Mouse (Mus musculus): Measurements from ENCODE around the gene Vps35l. TPM values are rescaled to one million over a fixed set of nuclear protein-coding genes. Genes with fewer than 3 reads are reported as not detected.

The Vps35l gene
- total RNA-seq, 1 experiment from 2014 or later, result 40.2 TPM

DNA sequence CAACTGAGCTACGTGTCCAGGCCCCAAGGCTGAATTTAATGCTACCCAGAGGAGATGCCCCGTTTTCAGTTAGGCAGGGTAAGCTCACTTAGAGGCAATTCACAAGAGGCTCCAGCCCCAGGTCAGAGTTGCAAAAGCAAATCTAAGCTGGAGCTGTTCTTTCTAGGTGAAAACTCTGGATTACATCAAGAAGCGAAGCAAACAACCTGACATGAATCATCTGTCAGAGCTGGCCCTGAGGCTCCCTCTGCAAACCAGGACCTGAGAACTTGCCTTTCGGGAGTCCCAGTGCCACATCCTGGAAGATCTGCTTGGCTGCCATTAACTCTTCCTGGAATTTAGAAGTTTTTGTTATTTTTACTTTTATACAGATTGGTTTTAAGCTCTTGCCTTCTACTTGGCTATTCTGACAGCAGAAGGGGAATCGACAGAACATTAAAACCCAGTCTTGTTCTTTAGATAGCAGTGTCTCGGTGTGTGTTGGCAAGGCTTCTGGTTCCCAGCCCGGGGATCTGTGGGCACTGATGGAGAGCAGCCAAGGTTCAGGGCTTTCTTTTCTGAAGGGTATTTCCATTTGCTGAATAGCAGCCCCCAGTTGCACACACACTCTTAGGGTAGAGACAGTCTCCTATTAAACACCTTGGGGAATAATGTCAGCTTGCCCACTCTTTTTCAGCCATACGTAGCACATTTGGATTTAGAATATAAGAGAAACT lies 101.2 kb downstream of the Vps35l start:
- no peak for ATAC-seq (replicated peaks in 1 of 2; ENCODE audit: insufficient read depth in 1 of 2, low FRiP score in 2 of 2, low TSS enrichment in 1 of 2, low read depth in 1 of 2, poor library complexity in 2 of 2, severe bottlenecking in 2 of 2)

DNA sequence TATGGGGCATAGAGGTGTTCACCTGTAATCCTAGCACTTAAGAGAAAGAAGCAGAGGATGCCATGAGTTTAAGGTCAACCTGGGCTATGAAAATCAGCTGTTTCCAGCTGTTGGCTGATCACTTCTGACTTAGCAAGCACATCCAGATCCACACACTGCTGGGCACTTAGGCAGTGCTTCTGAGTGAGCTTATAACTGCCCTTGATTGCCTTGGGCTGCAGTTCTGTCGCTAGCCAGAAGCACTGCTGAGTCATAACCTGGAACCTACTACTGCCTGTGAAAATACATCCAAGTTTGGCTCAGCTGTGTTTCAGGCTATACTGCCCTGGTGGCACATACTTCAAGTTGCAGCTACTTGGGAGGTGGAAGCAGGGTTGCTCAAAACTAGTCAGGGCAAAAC lies 101.8 kb downstream of the Vps35l start:
- 0 out of 4 replicates have a peak, but pooled peaks have one; percentile 21 to 35 for ATAC-seq (replicated peaks in 1 of 2; ENCODE audit: insufficient read depth in 1 of 2, low FRiP score in 2 of 2, low TSS enrichment in 1 of 2, low read depth in 1 of 2, poor library complexity in 2 of 2, severe bottlenecking in 2 of 2)

DNA sequence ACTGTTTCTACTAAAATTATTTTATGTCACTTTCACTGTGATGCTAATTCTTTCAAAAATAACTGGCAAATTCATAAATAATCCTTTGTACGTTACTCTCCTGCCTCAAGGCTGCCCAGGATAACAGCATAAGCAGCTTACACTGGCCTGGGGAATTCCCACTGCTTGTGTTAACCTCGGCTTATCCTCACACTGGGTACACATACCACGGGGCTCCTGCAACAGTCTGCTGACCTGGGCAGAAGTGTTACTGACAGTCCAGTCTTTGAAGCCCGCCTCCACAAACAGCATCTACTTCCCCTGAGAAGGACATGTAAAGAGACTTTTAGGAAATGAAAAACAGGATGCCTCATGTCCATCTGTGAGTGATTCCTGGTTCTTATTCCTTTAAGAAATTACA lies 102.9 kb downstream of the Vps35l start:
- ATAC-seq (replicated peaks in 1 of 2; ENCODE audit: insufficient read depth in 1 of 2, low FRiP score in 2 of 2, low TSS enrichment in 1 of 2, low read depth in 1 of 2, poor library complexity in 2 of 2, severe bottlenecking in 2 of 2), result no peak

DNA sequence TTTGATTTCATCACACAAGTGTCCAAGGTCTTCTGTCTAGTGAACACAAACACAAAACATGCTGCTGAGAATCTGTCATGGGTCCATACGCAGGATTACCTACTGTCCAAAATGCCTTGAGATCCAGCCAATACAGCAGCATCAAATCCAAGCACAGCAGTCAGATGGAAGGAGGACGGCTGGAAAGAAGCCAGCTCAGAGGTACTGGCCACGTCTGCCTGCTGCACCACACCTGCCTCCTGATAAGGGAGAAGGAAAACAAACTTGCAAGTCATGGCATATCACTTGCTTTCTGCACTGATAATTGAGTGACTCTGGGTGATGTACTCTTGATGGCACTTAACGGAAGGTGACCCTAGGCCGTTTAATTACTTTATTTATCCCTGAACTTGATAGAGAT lies 105.1 kb downstream of the Vps35l start:
- no peak for ATAC-seq (replicated peaks in 1 of 2; ENCODE audit: insufficient read depth in 1 of 2, low FRiP score in 2 of 2, low TSS enrichment in 1 of 2, low read depth in 1 of 2, poor library complexity in 2 of 2, severe bottlenecking in 2 of 2)

DNA sequence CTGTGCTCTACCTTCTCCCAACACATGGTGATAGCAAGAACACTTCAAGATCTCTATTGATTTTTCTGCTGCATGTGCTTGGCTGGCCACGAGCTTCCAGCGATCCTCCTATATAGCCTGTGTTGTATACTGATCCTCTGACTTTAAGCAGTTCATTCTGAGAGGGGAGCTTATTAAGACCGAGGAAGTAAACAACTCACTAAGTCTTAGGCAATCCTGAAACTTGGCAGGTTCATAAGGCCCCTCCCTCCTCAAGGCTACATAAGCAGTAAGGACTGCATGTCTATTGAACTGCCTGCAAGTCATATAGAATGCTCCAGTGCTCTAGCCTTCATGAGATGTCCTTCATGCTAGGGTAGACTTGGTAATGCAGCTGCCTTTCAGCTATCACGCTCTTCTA lies 106.3 kb downstream of the Vps35l start:
- ATAC-seq (replicated peaks in 1 of 2; ENCODE audit: insufficient read depth in 1 of 2, low FRiP score in 2 of 2, low TSS enrichment in 1 of 2, low read depth in 1 of 2, poor library complexity in 2 of 2, severe bottlenecking in 2 of 2), result no peak

DNA sequence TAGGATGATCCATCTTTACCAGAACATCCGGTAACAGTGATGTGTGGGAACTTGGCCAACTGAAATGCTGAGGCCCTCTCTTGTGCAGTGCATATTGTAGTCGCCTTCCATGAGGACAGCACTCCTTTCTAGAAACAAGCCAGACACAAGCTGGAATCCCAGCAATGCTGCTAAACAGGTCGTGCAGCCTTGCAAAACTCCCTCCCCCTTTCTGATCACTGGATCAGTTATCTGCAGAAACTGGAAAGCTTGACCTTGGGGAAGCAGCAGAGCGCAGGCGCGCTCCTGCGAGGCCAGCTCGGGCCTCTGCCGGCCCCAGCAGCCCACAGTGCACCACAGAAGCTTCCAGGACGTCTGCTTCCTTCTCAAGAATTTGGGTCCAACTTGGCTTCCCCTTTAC lies 108.8 kb downstream of the Vps35l start:
- ATAC-seq (replicated peaks in 1 of 2; ENCODE audit: insufficient read depth in 1 of 2, low FRiP score in 2 of 2, low TSS enrichment in 1 of 2, low read depth in 1 of 2, poor library complexity in 2 of 2, severe bottlenecking in 2 of 2), result peak; percentile 12 to 50; a peak in 3 of 4 replicates

DNA sequence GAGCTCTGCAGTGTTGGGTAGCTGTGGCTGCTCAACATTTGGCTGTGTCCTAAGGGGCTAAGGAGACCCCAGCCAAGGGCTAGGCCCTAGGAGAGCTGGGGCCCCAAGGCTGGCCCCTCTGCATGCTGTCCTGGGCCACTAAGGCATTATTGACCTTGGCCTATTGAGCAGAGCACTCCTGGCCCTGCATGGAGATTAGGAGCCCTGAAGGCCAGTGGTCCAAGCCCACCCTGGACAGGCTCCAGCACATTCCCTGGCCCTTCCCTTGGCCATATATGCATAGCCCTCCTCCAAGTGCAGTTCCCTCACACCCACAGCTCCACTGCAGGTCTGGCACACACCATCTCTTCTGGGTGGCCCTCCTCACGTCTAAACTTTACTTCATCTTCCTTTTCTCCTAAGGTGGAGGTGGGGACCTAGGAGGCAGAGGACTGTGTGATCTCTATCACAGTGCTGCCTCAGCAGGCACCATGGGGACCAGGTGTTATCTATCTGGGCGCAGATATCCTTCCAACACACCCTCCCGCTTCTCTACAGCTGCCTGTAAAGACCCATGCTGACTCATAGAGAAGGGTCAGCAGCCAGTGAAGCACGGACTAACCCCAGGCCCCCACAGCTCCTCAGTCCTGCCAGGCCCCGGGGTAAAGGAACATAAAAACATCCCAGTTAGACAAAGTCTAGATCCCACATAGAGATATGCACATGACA lies 109.7 kb downstream of the Vps35l start:
- ATAC-seq (replicated peaks in 1 of 2; ENCODE audit: insufficient read depth in 1 of 2, low FRiP score in 2 of 2, low TSS enrichment in 1 of 2, low read depth in 1 of 2, poor library complexity in 2 of 2, severe bottlenecking in 2 of 2), result no peak

DNA sequence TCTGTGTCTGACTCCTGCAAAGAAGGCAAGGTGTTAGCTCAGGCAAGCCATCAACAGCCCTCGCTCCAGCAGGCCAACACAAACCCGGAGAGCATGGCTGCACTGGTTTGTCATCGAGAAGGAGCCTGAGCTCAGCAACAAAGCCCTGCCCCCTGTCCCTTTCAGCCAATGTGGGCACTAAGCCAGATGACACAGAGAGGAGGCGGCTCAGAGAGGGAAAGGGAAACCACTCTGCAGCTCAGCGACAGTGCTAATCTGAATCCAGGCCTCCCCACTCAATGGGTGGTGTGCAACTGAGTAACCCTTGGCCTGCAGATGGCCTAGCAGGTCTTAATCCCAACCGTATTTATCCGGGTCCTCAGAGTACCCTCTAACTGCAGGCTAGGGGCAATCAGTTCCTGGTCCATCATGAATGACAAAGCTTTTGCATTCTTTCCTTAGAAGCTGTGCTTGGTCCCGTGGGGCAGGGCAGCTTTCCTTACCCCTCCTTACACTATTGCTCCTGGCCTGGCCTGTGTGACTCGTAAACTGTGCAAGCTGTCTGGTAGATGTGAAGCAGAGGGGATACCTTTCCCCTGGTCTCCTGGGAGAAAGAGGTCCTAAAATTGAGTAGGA lies 110.8 kb downstream of the Vps35l start:
- ATAC-seq (replicated peaks in 1 of 2; ENCODE audit: insufficient read depth in 1 of 2, low FRiP score in 2 of 2, low TSS enrichment in 1 of 2, low read depth in 1 of 2, poor library complexity in 2 of 2, severe bottlenecking in 2 of 2), result no peak

DNA sequence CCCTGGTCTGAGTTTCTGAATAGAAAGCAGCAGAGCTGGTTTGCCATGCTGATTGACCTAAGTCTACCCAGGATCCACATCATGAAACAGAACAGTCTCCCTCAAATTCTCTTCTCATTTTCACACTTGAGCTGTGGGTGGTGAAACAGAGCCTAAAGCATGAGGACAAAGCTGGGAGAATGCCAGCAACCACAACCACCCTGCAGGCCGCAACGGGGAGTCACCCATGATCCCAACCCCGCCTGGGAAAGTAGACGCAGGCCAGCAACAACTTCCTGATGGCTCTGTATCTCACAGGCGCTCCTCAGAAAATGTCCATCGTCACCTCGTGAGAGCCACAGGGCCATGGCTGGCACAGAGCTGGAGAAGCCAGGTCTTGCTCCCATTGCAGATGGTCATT lies 111.5 kb downstream of the Vps35l start:
- no peak for ATAC-seq (replicated peaks in 1 of 2; ENCODE audit: insufficient read depth in 1 of 2, low FRiP score in 2 of 2, low TSS enrichment in 1 of 2, low read depth in 1 of 2, poor library complexity in 2 of 2, severe bottlenecking in 2 of 2)

DNA sequence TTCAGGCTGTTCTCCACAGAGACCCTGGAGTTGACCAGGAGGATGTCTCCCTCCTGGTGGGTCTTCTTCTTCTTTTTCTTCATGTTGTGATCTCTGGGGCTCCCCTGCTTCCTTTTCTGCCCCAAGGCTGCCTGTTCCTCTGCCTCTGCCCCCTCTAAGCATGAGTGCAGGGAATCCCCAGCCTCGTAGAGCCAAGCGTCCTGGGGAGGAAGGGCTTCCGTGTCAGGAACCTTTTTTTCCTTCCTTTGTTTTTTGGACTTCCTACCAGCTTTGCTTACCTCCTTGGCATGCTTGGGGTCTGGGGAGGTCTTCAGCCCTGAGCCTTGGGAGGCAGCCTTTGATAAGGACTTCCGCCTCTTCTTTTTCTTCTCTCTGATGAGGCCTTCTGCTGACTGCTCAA lies 112.6 kb downstream of the Vps35l start:
- no peak for ATAC-seq (replicated peaks in 1 of 2; ENCODE audit: insufficient read depth in 1 of 2, low FRiP score in 2 of 2, low TSS enrichment in 1 of 2, low read depth in 1 of 2, poor library complexity in 2 of 2, severe bottlenecking in 2 of 2)

DNA sequence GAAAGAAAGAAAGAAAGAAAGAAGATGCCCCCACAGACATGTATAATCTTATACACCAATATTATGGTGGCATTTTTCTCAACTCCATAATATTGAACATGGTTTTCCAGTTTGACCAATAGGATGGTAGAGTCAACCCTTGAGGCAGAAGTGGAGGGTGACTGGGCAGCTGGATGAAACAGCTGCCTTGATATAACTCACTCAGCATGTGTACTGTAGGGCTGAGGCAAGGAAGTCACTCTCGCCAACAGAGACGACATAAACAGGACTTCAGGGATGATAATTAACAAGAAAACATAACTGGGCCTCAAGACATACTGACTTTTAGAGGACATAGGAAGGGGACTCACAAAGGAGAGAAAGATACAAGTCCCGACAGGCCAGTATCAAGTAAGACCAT lies 114.6 kb downstream of the Vps35l start:
- ATAC-seq (replicated peaks in 1 of 2; ENCODE audit: insufficient read depth in 1 of 2, low FRiP score in 2 of 2, low TSS enrichment in 1 of 2, low read depth in 1 of 2, poor library complexity in 2 of 2, severe bottlenecking in 2 of 2), result no peak

DNA sequence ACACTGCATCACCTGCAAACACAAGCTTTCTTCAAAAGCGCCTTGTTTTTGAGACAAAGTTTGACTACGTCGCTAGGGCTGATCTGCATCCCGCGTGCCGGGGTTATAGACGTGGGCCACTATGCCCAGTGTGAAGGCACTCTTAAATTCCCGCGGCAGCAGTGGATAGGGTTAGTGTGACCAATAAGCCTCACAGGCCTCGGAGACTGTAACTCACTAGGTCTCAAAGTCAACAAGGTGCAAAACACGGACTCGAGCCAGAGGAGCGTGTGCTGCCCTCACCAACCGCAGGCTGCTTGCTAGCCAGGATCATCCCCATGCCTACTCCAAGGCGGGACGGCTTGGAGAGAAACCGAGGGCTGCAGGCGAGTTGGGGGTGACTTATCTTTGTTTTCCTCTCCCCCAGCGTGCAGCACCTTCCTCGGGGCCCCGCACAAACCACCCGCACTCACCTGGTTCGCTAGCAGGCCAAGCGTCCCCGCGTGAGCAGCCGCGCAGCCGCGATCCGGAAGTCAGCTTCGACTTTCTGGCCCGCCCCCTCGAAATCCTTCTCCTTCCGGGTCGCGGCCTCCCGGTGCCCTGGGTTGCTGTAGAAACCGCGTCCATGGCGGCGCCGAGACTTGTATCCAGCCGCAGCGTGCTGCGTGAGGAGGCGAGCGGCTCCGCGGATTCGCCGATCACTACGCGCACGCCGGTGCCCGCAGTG lies 115.3 kb downstream of the Vps35l start, which contains the start of gene Iqck:
Iqck (plus strand) TSS at position 582 of the 706 bp plus-strand sequence.
- peak; percentile 93 to 95 for ATAC-seq (replicated peaks in 1 of 2; ENCODE audit: insufficient read depth in 1 of 2, low FRiP score in 2 of 2, low TSS enrichment in 1 of 2, low read depth in 1 of 2, poor library complexity in 2 of 2, severe bottlenecking in 2 of 2)

DNA sequence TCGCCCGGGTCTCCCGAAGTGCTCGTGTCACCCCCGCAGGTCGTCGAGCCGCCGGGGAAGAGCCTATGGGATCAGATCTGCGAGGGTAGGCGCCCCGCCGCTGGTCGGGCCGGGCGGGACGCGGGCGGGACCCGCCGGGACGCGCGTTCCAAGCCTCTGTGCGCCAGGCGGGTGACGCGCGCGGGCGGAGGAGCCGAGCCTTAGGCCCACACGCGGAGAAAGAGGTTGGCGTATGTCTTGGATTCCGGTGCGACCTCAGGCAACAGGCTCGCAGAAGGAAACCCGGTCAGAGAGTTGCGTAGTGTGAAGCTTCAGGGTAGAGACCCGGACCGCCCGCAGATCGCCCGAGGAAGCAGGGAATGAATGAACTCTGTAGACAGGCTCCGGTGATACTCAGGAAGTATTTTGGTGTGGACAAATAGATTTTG lies 115.9 kb downstream of the Vps35l start, which contains the start of gene Knop1:
Knop1 (minus strand) TSS at position 378 of the 428 bp plus-strand sequence.
- ATAC-seq (replicated peaks in 1 of 2; ENCODE audit: insufficient read depth in 1 of 2, low FRiP score in 2 of 2, low TSS enrichment in 1 of 2, low read depth in 1 of 2, poor library complexity in 2 of 2, severe bottlenecking in 2 of 2), result peak in 1 of 2 experiments; percentile 15; a peak in 1 of 4 replicates

DNA sequence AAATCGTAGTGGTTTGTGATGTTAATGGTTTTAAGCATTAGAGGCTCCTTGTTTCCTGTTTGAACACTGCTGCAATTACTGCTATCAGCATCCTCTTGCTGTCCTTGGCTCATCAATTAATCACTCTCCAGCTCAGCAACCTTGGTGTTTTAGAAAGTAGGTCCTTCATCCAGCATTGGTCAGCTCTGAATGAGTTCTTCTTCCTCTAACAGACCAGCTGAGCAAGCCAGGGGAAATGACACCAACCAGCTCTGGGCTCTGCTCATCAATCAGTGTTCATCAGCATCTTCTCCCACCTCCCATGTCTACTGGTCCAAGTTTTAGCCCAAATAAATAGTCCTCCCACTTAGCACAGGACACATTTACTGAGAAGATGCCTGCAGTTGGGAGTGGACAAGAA lies 118.6 kb downstream of the Vps35l start:
- no peak for ATAC-seq (replicated peaks in 1 of 2; ENCODE audit: insufficient read depth in 1 of 2, low FRiP score in 2 of 2, low TSS enrichment in 1 of 2, low read depth in 1 of 2, poor library complexity in 2 of 2, severe bottlenecking in 2 of 2)

DNA sequence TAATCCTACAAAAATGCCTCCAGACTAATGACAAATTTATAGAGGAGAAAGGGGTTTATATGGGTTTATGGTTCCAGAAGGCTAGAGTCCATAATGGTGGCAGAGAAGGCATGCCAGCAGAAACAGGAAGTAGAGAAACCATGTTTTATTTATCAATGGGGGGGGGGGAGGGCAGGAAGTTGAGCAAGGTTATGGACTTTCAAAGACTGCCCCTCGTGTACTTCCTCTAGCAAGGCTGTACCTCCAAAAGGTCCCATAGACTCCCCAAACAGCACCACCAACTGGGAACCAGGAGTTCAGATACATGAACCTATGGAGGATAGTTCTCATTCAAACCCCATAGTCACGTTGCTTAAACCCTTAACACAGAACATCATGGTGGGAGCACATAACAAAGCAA lies 125.3 kb downstream of the Vps35l start:
- ATAC-seq (replicated peaks in 1 of 2; ENCODE audit: insufficient read depth in 1 of 2, low FRiP score in 2 of 2, low TSS enrichment in 1 of 2, low read depth in 1 of 2, poor library complexity in 2 of 2, severe bottlenecking in 2 of 2), result peak in 1 of 2 experiments; percentile 39; a peak in 1 of 4 replicates

DNA sequence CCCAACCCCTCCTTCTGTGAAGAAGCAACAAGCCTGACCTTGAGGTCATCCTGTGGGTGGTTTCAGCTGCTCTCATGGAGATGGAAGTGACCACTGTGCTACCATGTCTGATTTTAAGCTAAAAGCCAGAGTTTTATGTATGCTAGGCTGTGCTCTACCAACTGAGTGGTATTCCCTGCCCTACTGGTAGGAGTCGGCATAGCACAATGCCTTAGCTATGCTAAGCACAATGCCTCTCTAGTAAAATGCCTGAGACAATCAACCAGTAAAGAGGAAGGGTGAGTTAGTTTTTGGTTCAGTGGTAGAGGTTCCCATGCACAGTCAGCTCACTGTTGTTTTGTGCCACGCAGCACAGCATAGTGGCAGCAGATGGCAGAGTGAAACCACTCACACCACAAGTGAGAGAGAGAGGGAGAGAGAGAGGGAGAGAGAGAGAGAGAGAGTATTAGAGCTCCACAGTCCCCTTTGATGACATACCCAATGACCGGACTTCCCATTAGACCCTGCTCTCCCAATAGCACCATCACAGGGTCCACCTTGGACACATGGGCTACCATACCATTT lies 139.5 kb downstream of the Vps35l start:
- no peak for ATAC-seq (replicated peaks in 1 of 2; ENCODE audit: insufficient read depth in 1 of 2, low FRiP score in 2 of 2, low TSS enrichment in 1 of 2, low read depth in 1 of 2, poor library complexity in 2 of 2, severe bottlenecking in 2 of 2)

DNA sequence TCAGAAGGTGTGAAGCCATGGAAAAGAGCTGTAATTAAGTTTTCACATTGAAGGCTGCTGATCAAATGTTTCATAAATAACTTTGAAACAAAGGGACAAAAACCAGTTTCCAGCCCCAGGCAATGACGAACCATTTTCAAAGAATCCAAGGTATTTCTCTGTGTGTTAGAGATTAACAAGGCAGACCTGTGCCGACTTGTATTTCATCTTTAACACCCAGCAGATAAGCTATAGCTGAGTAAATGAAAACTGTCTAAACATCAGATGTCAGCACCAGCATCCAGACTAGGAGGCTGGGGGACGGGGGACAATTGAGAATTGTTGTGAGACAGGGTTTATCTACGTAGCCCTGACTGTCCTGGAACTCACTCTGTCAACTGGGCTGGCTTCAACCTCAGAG lies 143.9 kb downstream of the Vps35l start:
- no peak for ATAC-seq (replicated peaks in 1 of 2; ENCODE audit: insufficient read depth in 1 of 2, low FRiP score in 2 of 2, low TSS enrichment in 1 of 2, low read depth in 1 of 2, poor library complexity in 2 of 2, severe bottlenecking in 2 of 2)

Data from hematopoietic stem cell, adult 5-6 weeks (primary cell).